Mouse (Mus musculus): ENCODE measurements around the gene Ifi27l2b. TPM values are rescaled to one million over a fixed set of nuclear protein-coding genes. Genes with fewer than 3 reads are reported as not detected.
"Not testable (repeated sequence)": the region's sequence is repeated elsewhere in the genome, so short reads cannot be mapped to it uniquely, and the experiment has no call there.

Ifi27l2b gene
- total and polyA plus RNA-seq, 2 experiments from 2014 or later = not detected

DNA sequence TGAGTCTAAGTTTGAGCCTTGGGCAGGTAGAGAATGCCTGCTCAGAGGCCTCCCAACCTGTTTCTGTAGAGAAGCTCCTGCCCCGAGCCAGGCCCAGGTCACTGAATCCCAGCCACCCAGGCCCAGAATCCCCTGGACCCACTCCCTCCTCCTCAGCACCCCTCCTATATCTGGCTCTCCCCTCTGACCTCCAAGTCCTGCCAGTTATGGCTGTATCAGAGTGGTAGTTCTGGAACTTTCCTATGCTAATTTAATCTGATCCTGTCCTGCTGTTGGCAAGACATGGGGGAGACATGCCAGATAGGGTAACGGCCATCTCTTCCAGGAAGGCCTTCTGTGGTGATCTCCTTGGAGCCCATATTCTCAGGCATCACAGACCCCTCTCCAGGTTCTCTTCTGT is 25.8 kb upstream of the Ifi27l2b start:
- ATAC-seq (ENCODE audit: low FRiP score) = no peak

GRCm38 (mm10) chr12:103481671-103482070 is 24.6 kb upstream of the Ifi27l2b start:
- Histone ChIP-seq H3K36me3 (ENCODE audit: insufficient read depth, low read length) (no peaks in the 10 kb centered on the region), H3K9ac (replicated peaks; ENCODE audit: low read length, poor library complexity, severe bottlenecking) (no peak overlapping the region), H3K27me3 (ENCODE audit: insufficient read depth, low read length) (no peaks in the 10 kb centered on the region), H3K27ac (ENCODE audit: low read depth, low read length) (no peak overlapping the region), H3K4me3 (ENCODE audit: low read depth, low read length) (no peak overlapping the region), H3K4me1 (ENCODE audit: insufficient read depth, low read length) (no peaks in the 10 kb centered on the region), H3K9me3 (ENCODE audit: low read length) (no peaks in the 10 kb centered on the region), H3K4me2 (ENCODE audit: low read depth, low read length, poor library complexity, severe bottlenecking) (no peak overlapping the region)
- TF ChIP-seq CTCF (IDR thresholded peaks at IDR 0.05) = no peak
- no peak for ATAC-seq (ENCODE audit: low FRiP score)
- WGBS = 82% methylated on average over 5 of the region's 5 CpGs
- DNase-seq (ENCODE audit: low spot score) = no peak

More for the DNA sequence above, 25.8 kb upstream of the Ifi27l2b start:
- H3K9me3 ChIP-seq (ENCODE audit: low read length) = no peaks in the 10 kb centered on the region
- TF ChIP-seq CTCF (IDR thresholded peaks at IDR 0.05) = no peak
- 95% methylated on average over 2 of the region's 2 CpGs for WGBS
- no peaks in the 10 kb centered on the region for H3K27me3 ChIP-seq (ENCODE audit: insufficient read depth, low read length)
- H3K4me3 ChIP-seq (ENCODE audit: low read depth, low read length) = no peak overlapping the region
- no peak for DNase-seq (ENCODE audit: low spot score)
- no peaks in the 10 kb centered on the region for H3K4me1 ChIP-seq (ENCODE audit: insufficient read depth, low read length)
- H3K9ac ChIP-seq (replicated peaks; ENCODE audit: low read length, poor library complexity, severe bottlenecking) = no peak overlapping the region
- H3K4me2 ChIP-seq (ENCODE audit: low read depth, low read length, poor library complexity, severe bottlenecking) = no peak overlapping the region
- no peaks in the 10 kb centered on the region for H3K36me3 ChIP-seq (ENCODE audit: insufficient read depth, low read length)
- no peak overlapping the region for H3K27ac ChIP-seq (ENCODE audit: low read depth, low read length)

- no peak for TF ChIP-seq CTCF (IDR thresholded peaks at IDR 0.05)
- ATAC-seq (ENCODE audit: low FRiP score) (no peak), DNase-seq (ENCODE audit: low spot score) (no peak)
- 82% methylated on average over 7 of the region's 7 CpGs for WGBS
- H3K9me3 ChIP-seq (ENCODE audit: low read length) = no peaks in the 10 kb centered on the region
- H3K27me3 ChIP-seq (ENCODE audit: insufficient read depth, low read length) = no peaks in the 10 kb centered on the region
- no peak overlapping the region for H3K9ac ChIP-seq (replicated peaks; ENCODE audit: low read length, poor library complexity, severe bottlenecking)
- H3K4me2 ChIP-seq (ENCODE audit: low read depth, low read length, poor library complexity, severe bottlenecking) = no peak overlapping the region
- H3K36me3 ChIP-seq (ENCODE audit: insufficient read depth, low read length) = no peaks in the 10 kb centered on the region
- no peak overlapping the region for H3K4me3 ChIP-seq (ENCODE audit: low read depth, low read length)
- no peaks in the 10 kb centered on the region for H3K4me1 ChIP-seq (ENCODE audit: insufficient read depth, low read length)
- no peak overlapping the region for H3K27ac ChIP-seq (ENCODE audit: low read depth, low read length)
These were observed 20.5 kb upstream of the Ifi27l2b start for GRCm38 (mm10) chr12:103477461-103478015.

DNA sequence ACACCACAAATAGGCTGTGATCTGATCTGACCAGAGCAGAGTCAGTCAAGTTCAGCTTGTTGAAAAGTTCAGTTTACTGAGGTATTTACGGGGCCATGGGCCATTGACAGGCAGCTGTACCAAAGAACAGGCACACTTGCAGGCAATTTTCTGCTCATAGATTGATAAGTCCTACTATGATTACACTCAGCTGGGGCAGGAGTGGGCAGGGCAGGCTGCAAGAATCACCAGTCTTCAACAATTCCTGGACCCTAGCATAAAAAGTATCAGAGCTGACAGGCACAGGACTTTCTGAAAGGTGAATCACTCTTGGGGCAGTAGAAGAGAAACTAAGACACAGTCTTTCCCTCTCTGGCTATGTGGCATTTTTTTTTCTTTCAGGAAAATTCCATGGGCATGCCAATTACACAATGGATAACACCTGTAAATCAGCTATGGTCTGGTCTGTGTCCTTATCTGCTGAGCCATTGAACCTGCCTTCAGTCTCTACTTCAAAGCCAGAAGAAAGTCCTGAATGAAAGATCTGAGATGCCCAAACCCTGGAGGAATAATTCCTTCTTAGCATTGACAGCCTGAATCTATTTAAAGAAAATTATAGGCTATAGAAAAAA is 19.9 kb upstream of the Ifi27l2b start:
- 72% methylated on average over 1 of the region's 1 CpGs for WGBS
- H3K4me1 ChIP-seq (ENCODE audit: insufficient read depth, low read length) = no peaks in the 10 kb centered on the region
- H3K4me3 ChIP-seq (ENCODE audit: low read depth, low read length) = no peak overlapping the region
- H3K9ac ChIP-seq (replicated peaks; ENCODE audit: low read length, poor library complexity, severe bottlenecking) = no peak overlapping the region
- no peaks in the 10 kb centered on the region for H3K9me3 ChIP-seq (ENCODE audit: low read length)
- TF ChIP-seq CTCF (IDR thresholded peaks at IDR 0.05) = no peak
- ATAC-seq (ENCODE audit: low FRiP score) (no peak), DNase-seq (ENCODE audit: low spot score) (no peak)
- no peak overlapping the region for H3K4me2 ChIP-seq (ENCODE audit: low read depth, low read length, poor library complexity, severe bottlenecking)
- H3K27ac ChIP-seq (ENCODE audit: low read depth, low read length) = no peak overlapping the region
- H3K27me3 ChIP-seq (ENCODE audit: insufficient read depth, low read length) = no peaks in the 10 kb centered on the region
- H3K36me3 ChIP-seq (ENCODE audit: insufficient read depth, low read length) = no peaks in the 10 kb centered on the region

DNA sequence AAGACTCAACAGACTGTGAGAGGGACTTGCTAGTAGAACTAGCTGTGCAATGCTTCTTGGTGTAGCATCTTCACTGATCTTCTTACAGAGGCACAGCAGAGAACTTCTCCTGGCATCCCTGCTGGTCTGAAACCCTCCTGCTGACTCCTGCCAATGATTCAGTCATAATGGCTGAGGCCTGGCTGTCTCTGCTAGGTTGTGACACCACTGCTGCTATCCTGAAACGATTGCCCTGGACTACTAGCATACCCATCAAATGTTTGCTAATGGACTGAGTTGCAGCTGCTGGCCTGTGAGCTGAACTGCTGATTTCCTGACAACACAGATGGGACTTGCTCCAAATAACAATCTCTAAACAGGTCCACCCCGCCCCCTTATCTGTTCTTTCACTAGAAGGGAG is 17.5 kb upstream of the Ifi27l2b start:
- no peaks in the 10 kb centered on the region for H3K27me3 ChIP-seq (ENCODE audit: insufficient read depth, low read length)
- no peak for DNase-seq (ENCODE audit: low spot score)
- H3K4me2 ChIP-seq (ENCODE audit: low read depth, low read length, poor library complexity, severe bottlenecking) = no peak overlapping the region
- H3K4me3 ChIP-seq (ENCODE audit: low read depth, low read length) = no peak overlapping the region
- no peaks in the 10 kb centered on the region for H3K9me3 ChIP-seq (ENCODE audit: low read length)
- WGBS = 58% methylated on average over 2 of the region's 2 CpGs
- H3K4me1 ChIP-seq (ENCODE audit: insufficient read depth, low read length) = no peaks in the 10 kb centered on the region
- H3K27ac ChIP-seq (ENCODE audit: low read depth, low read length) = no peak overlapping the region
- no peak for ATAC-seq (ENCODE audit: low FRiP score)
- H3K36me3 ChIP-seq (ENCODE audit: insufficient read depth, low read length) = no peaks in the 10 kb centered on the region
- TF ChIP-seq CTCF (IDR thresholded peaks at IDR 0.05) = no peak
- H3K9ac ChIP-seq (replicated peaks; ENCODE audit: low read length, poor library complexity, severe bottlenecking) = no peak overlapping the region

GRCm38 (mm10) chr12:103456727-103457126 is 296 bp downstream of the Ifi27l2b start:
- H3K9ac ChIP-seq (replicated peaks; ENCODE audit: low read length, poor library complexity, severe bottlenecking); H3K27ac ChIP-seq (ENCODE audit: low read depth, low read length); H3K36me3 ChIP-seq (ENCODE audit: insufficient read depth, low read length); H3K4me1 ChIP-seq (ENCODE audit: insufficient read depth, low read length); ATAC-seq (ENCODE audit: low FRiP score); H3K27me3 ChIP-seq (ENCODE audit: insufficient read depth, low read length); H3K4me3 ChIP-seq (ENCODE audit: low read depth, low read length); H3K4me2 ChIP-seq (ENCODE audit: low read depth, low read length, poor library complexity, severe bottlenecking); H3K9me3 ChIP-seq (ENCODE audit: low read length); DNase-seq (ENCODE audit: low spot score): not testable (repeated sequence)
- WGBS = no CpG with 5 or more reads among the region's 1 CpGs

Measured in midbrain, postnatal 0 days (tissue).